Mouse (Mus musculus): Measurements from ENCODE around the gene Rag1. TPM values are rescaled to one million over a fixed set of nuclear protein-coding genes. Genes with fewer than 3 reads are reported as not detected.

The Rag1 gene
- under 1 TPM; 0.29 to 0.46 TPM for total RNA-seq (2023)

DNA sequence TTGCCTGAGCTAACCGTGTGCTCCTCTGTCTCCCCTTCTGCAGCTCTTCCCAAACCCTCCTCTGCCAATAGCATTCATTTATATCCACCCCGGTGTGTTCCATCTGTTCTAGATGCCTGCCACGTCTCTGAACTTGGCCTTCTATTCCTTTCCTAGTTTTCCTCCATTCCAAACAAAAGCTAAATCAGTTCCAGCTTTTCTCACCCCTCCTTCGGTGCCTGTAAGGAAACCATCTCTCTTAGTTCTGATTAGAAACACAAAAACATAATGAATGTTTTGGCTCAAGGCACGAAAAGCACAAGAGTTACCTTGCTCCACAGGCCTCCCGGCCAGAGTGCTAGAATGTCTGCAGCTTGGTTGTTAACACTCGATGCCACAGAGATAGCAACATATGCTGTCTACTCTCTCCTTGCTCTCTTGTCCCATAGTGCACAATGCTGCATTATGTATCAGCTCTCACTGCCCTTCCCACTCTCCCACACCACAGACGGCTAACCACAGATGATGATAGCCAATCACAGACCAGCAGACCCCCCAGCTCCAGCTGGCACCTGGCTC lies at the start of gene Rag1, which contains the start of gene B230118H07Rik:
Rag1 (minus strand) TSS at position 388 of the 558 bp plus-strand sequence.
B230118H07Rik (minus strand) TSS at position 419 of the 558 bp plus-strand sequence.

GRCm38 (mm10) chr2:101678236-101679021 lies 29.1 kb upstream of the Rag1 start, which contains the start of gene Traf6:
Gene Traf6, plus strand, starts transcription at chr2:101678429.

GRCm38 (mm10) chr2:101624526-101624925 lies 24.8 kb downstream of the Rag1 start, which contains the start of gene Rag2:
Gene Rag2, plus strand, starts transcription at chr2:101624718.

Other genes with a start within 250 kb of the Rag1 start
- under 1 TPM in 1 of 2 experiments, not detected in 1; 0.24 TPM for gene Rag2, start 24.8 kb downstream of the Rag1 start, total RNA-seq (2023)
- 1 to 10 TPM; 4.3 to 7.9 TPM for gene B230118H07Rik, start within 50 bp of the Rag1 start, total RNA-seq (2023)
- gene Traf6, start 28.9 kb upstream of the Rag1 start, total RNA-seq (2023) = 10 to 100 TPM; 15.3 to 19.5 TPM
- 10 to 100 TPM in 1 of 2 experiments, 1 to 10 TPM in 1; 8.9 to 18.9 TPM for gene Prr5l, start 233.5 kb upstream of the Rag1 start, total RNA-seq (2023)
- gene Commd9, start 236.7 kb upstream of the Rag1 start, total RNA-seq (2023) = 10 to 100 TPM; 11.5 to 14.0 TPM

All from neutrophil, adult 83 days (primary cell).